Mouse (Mus musculus) forebrain, postnatal 0 days (tissue): ENCODE measurements around the gene Carmil3. TPM values are rescaled to one million over a fixed set of nuclear protein-coding genes. Genes with fewer than 3 reads are reported as not detected.

Experiments used
- ATAC-seq: fragments of 200-750 bp; cut with Nextera tagmentation; 2 replicates; pipeline ENCODE4 v1.8.0; 2017; ENCODE audit warnings: mild to moderate bottlenecking, moderate library complexity
- DNase-seq: peaks from one replicate; pipeline ENCODE4 v3.0.0-alpha.2; 2015
- H3K27ac ChIP-seq: fragments of 300-500 bp; sonication (generic); 2 replicates; pipeline ENCODE4 v1.5.1; 2014; ENCODE audit warnings: low read depth, mild to moderate bottlenecking, antibody characterized with exemption, low read length, moderate library complexity, mixed read lengths
- H3K27me3 ChIP-seq: fragments of 300-500 bp; sonication (generic); 2 replicates; pipeline ENCODE4 v1.6.1; 2014; ENCODE audit warnings: mild to moderate bottlenecking, low read length, mixed read lengths; ENCODE audit not compliant: insufficient read depth
- H3K36me3 ChIP-seq: fragments of 300-500 bp; sonication (generic); 2 replicates; pipeline ENCODE4 v1.6.1; 2014; ENCODE audit warnings: mild to moderate bottlenecking, moderate library complexity; ENCODE audit not compliant: insufficient read depth
- H3K4me1 ChIP-seq: fragments of 300-500 bp; sonication (generic); 2 replicates; pipeline ENCODE4 v1.6.1; 2014; ENCODE audit warnings: antibody characterized with exemption; ENCODE audit not compliant: insufficient read depth
- H3K4me2 ChIP-seq: fragments of 300-500 bp; sonication (generic); 2 replicates; pipeline ENCODE4 v1.6.1; 2014; ENCODE audit warnings: low read depth, mild to moderate bottlenecking, moderate library complexity
- H3K4me3 ChIP-seq: fragments of 300-500 bp; sonication (generic); 2 replicates; pipeline ENCODE4 v1.5.1; 2014; ENCODE audit warnings: low read depth, low read length, mixed read lengths
- H3K9ac ChIP-seq: fragments of 300-500 bp; sonication (generic); 2 replicates; pipeline ENCODE4 v1.6.1; 2014; ENCODE audit warnings: mild to moderate bottlenecking
- H3K9me3 ChIP-seq: fragments of 300-500 bp; sonication (generic); 2 replicates; pipeline ENCODE4 v1.6.1; 2016; ENCODE audit warnings: low read length
- CTCF ChIP-seq: sonication (generic); IDR thresholded peaks from 2 replicates; pipeline ENCODE4 v1.5.1; 2016; ENCODE audit warnings: antibody characterized with exemption, control low read depth, low read depth
- WGBS: fragments of 180-500 bp; shearing (Covaris S2); extraction: QIAGEN DNeasy Blood & Tissue Kit; methylation state at CpG from one replicate; pipeline ENCODE4 v1.1.7; 2014; 5-methylcytosine and 5-hydroxymethylcytosine counted together
- polyA plus RNA-seq: library from polyadenylated mRNA; unstranded; fragments of >200 nt; fragmentation: Nextera tagmentation; extraction: Ambion mirVana; gene quantifications from 2 replicates; pipeline ENCODE4 v1.2.1, GENCODE M21; 2015
- total RNA-seq: library from RNA; depleted of rRNA; stranded (reverse); fragments of >200 nt; gene quantifications from 2 replicates; pipeline ENCODE4 v1.2.3, GENCODE M21; 2014; rRNA removed

The Carmil3 gene
- total and polyA plus RNA-seq, 2 experiments from 2014 or later = 19.5 to 129 TPM

GRCm38 (mm10) chr14:55557587-55557986 is 67.1 kb downstream of the Carmil3 start:
- Histone ChIP-seq H3K36me3 (no peaks in the 10 kb centered on the region), H3K27ac (no peak overlapping the region), H3K9me3 (no peaks in the 10 kb centered on the region), H3K4me1 (peaks cover 9% of the 10 kb centered on the region), H3K4me2 (no peak overlapping the region), H3K4me3 (no peak overlapping the region), H3K9ac (no peak overlapping the region), H3K27me3 (no peaks in the 10 kb centered on the region)
- WGBS = 92% methylated on average over 3 of the region's 3 CpGs
- no peak for DNase-seq
- ATAC-seq = no peak
- no peak for TF ChIP-seq CTCF

Other genes with a start within 250 kb of the Carmil3 start
- 11.9 and 14.8 TPM in 2 replicates for gene Dhrs4, start 11.9 kb upstream of the Carmil3 start, total RNA-seq
- 20.9 and 22.2 TPM in 2 replicates for gene Dhrs4, start 11.9 kb upstream of the Carmil3 start, polyA plus RNA-seq
- 32.5 and 39.6 TPM in 2 replicates for gene Cpne6, start 19.8 kb downstream of the Carmil3 start, total RNA-seq
- 48.7 and 49.9 TPM in 2 replicates for gene Cpne6, start 19.8 kb downstream of the Carmil3 start, polyA plus RNA-seq
- 2.0 and 2.7 TPM in 2 replicates for gene Nrl, start 34.3 kb downstream of the Carmil3 start, total RNA-seq
- 0.21 TPM in 1 of 2 replicates, not detected in the other for gene Nrl, start 34.3 kb downstream of the Carmil3 start, polyA plus RNA-seq
- gene Pck2, start 49.6 kb downstream of the Carmil3 start, total RNA-seq = 23.6 and 24.5 TPM in 2 replicates
- gene Pck2, start 49.6 kb downstream of the Carmil3 start, polyA plus RNA-seq = 9.8 and 12.5 TPM in 2 replicates
- 101 and 104 TPM in 2 replicates for gene Dcaf11, start 69.4 kb downstream of the Carmil3 start, total RNA-seq
- gene Dcaf11, start 69.4 kb downstream of the Carmil3 start, polyA plus RNA-seq = 89.4 and 103 TPM in 2 replicates
- gene A730061H03Rik, start 69.8 kb downstream of the Carmil3 start, total RNA-seq = not detected in 2 replicates
- not detected in 2 replicates for gene A730061H03Rik, start 69.8 kb downstream of the Carmil3 start, polyA plus RNA-seq
- 0.23 TPM in 1 of 2 replicates, not detected in the other for gene Fitm1, start 85.0 kb downstream of the Carmil3 start, total RNA-seq
- gene Fitm1, start 85.0 kb downstream of the Carmil3 start, polyA plus RNA-seq = 0.20 and 0.22 TPM in 2 replicates
- 136 and 138 TPM in 2 replicates for gene Psme1, start 87.5 kb downstream of the Carmil3 start, total RNA-seq
- gene Psme1, start 87.5 kb downstream of the Carmil3 start, polyA plus RNA-seq = 219 and 238 TPM in 2 replicates
- 25.2 and 31.5 TPM in 2 replicates for gene Emc9, start 94.7 kb downstream of the Carmil3 start, total RNA-seq
- 53.2 and 55.6 TPM in 2 replicates for gene Emc9, start 94.7 kb downstream of the Carmil3 start, polyA plus RNA-seq
- 76.2 and 137 TPM in 2 replicates for gene Psme2, start 100.5 kb downstream of the Carmil3 start, total RNA-seq
- gene Psme2, start 100.5 kb downstream of the Carmil3 start, polyA plus RNA-seq = 171 and 193 TPM in 2 replicates
- gene Rnf31, start 101.1 kb downstream of the Carmil3 start, total RNA-seq = 13.5 and 24.2 TPM in 2 replicates
- gene Rnf31, start 101.1 kb downstream of the Carmil3 start, polyA plus RNA-seq = 17.0 and 18.9 TPM in 2 replicates
- gene Irf9, start 112.9 kb downstream of the Carmil3 start, total RNA-seq = 16.8 and 18.1 TPM in 2 replicates
- 5.6 and 7.0 TPM in 2 replicates for gene Irf9, start 112.9 kb downstream of the Carmil3 start, polyA plus RNA-seq
- gene Rec8, start 127.4 kb downstream of the Carmil3 start, total RNA-seq = 8.5 and 9.2 TPM in 2 replicates
- gene Rec8, start 127.4 kb downstream of the Carmil3 start, polyA plus RNA-seq = 5.9 and 7.2 TPM in 2 replicates
- 79.8 and 92.0 TPM in 2 replicates for gene Ipo4, start 145.3 kb downstream of the Carmil3 start, total RNA-seq
- gene Ipo4, start 145.3 kb downstream of the Carmil3 start, polyA plus RNA-seq = 82.4 and 90.9 TPM in 2 replicates
- 2.1 and 6.4 TPM in 2 replicates for gene Gm49378, start 147.2 kb downstream of the Carmil3 start, total RNA-seq
- gene Gm49378, start 147.2 kb downstream of the Carmil3 start, polyA plus RNA-seq = 0.97 and 1.0 TPM in 2 replicates
- gene Tm9sf1, start 153.2 kb downstream of the Carmil3 start, total RNA-seq = 26.5 and 33.4 TPM in 2 replicates
- 36.0 and 48.4 TPM in 2 replicates for gene Tm9sf1, start 153.2 kb downstream of the Carmil3 start, polyA plus RNA-seq
- 0.43 and 0.46 TPM in 2 replicates for gene Tssk4, start 159.5 kb downstream of the Carmil3 start, total RNA-seq
- 0.22 and 0.23 TPM in 2 replicates for gene Tssk4, start 159.5 kb downstream of the Carmil3 start, polyA plus RNA-seq
- 50.8 and 51.5 TPM in 2 replicates for gene Mdp1, start 169.9 kb downstream of the Carmil3 start, total RNA-seq
- gene Mdp1, start 169.9 kb downstream of the Carmil3 start, polyA plus RNA-seq = 60.0 and 63.5 TPM in 2 replicates
- gene Gmpr2, start 181.3 kb downstream of the Carmil3 start, total RNA-seq = 19.9 and 26.9 TPM in 2 replicates
- gene Gmpr2, start 181.3 kb downstream of the Carmil3 start, polyA plus RNA-seq = 37.3 and 40.9 TPM in 2 replicates
- 132 and 192 TPM in 2 replicates for gene Nedd8, start 181.5 kb downstream of the Carmil3 start, total RNA-seq
- 593 and 742 TPM in 2 replicates for gene Nedd8, start 181.5 kb downstream of the Carmil3 start, polyA plus RNA-seq
- gene Tinf2, start 191.2 kb downstream of the Carmil3 start, total RNA-seq = 16.9 and 26.3 TPM in 2 replicates
- gene Tinf2, start 191.2 kb downstream of the Carmil3 start, polyA plus RNA-seq = 18.8 and 21.5 TPM in 2 replicates
- 0.05 and 0.15 TPM in 2 replicates for gene Tgm1, start 223.3 kb downstream of the Carmil3 start, total RNA-seq
- 0.15 and 0.21 TPM in 2 replicates for gene Tgm1, start 223.3 kb downstream of the Carmil3 start, polyA plus RNA-seq
- 72.8 and 73.3 TPM in 2 replicates for gene Rabggta, start 231.6 kb downstream of the Carmil3 start, total RNA-seq
- 49.4 and 56.9 TPM in 2 replicates for gene Rabggta, start 231.6 kb downstream of the Carmil3 start, polyA plus RNA-seq